Mouse (Mus musculus): ENCODE data around the gene Ascl5.

Ascl5 gene

GRCm38 (mm10) chr1:136050312-136051012 lies at the start of gene Ascl5:
TSS of gene Ascl5 (plus strand) at chr1:136050804.
- no peak for DNase-seq (ENCODE audit: low read depth, low spot score)

GRCm38 (mm10) chr1:136001438-136001837 lies 49.2 kb upstream of the Ascl5 start:
- no peak for DNase-seq (ENCODE audit: low read depth, low spot score)

GRCm38 (mm10) chr1:136006292-136006748 lies 44.3 kb upstream of the Ascl5 start, which contains the start of gene Igfn1:
TSS of gene Igfn1 (minus strand) at chr1:136006342.
- no peak for DNase-seq (ENCODE audit: low read depth, low spot score)

- peak; percentile 72 for DNase-seq (ENCODE audit: low read depth, low spot score)
Observed at GRCm38 (mm10) chr1:136007211-136008158, 43.1 kb upstream of the Ascl5 start, which contains the start of gene Tmem9. TSS of gene Tmem9 (plus strand) at chr1:136008150.

- no peak for DNase-seq (ENCODE audit: low read depth, low spot score)
Observed at GRCm38 (mm10) chr1:136008159-136008533, 42.5 kb upstream of the Ascl5 start.

GRCm38 (mm10) chr1:136010247-136010646 lies 40.4 kb upstream of the Ascl5 start:
- DNase-seq (ENCODE audit: low read depth, low spot score), result no peak

GRCm38 (mm10) chr1:136013513-136013912 lies 37.1 kb upstream of the Ascl5 start:
- DNase-seq (ENCODE audit: low read depth, low spot score), result no peak

GRCm38 (mm10) chr1:136014796-136015502 lies 35.7 kb upstream of the Ascl5 start:
- DNase-seq (ENCODE audit: low read depth, low spot score), result no peak

- DNase-seq (ENCODE audit: low read depth, low spot score), result no peak
Observed at GRCm38 (mm10) chr1:136017307-136017706, 33.3 kb upstream of the Ascl5 start.

- peak; percentile 84 for DNase-seq (ENCODE audit: low read depth, low spot score)
Observed at GRCm38 (mm10) chr1:136017907-136018313, 32.7 kb upstream of the Ascl5 start.

GRCm38 (mm10) chr1:136018390-136019189 lies 32.0 kb upstream of the Ascl5 start:
- DNase-seq (ENCODE audit: low read depth, low spot score), result no peak

- DNase-seq (ENCODE audit: low read depth, low spot score), result no peak
Observed at GRCm38 (mm10) chr1:136030201-136030600, 20.4 kb upstream of the Ascl5 start.

- no peak for DNase-seq (ENCODE audit: low read depth, low spot score)
Observed at GRCm38 (mm10) chr1:136031697-136032096, 18.9 kb upstream of the Ascl5 start.

GRCm38 (mm10) chr1:136032961-136033360 lies 17.6 kb upstream of the Ascl5 start:
- DNase-seq (ENCODE audit: low read depth, low spot score), result no peak

- no peak for DNase-seq (ENCODE audit: low read depth, low spot score)
Observed at GRCm38 (mm10) chr1:136038746-136039538, 11.7 kb upstream of the Ascl5 start.

- no peak for DNase-seq (ENCODE audit: low read depth, low spot score)
Observed at GRCm38 (mm10) chr1:136040452-136040851, 10.2 kb upstream of the Ascl5 start.

- no peak for DNase-seq (ENCODE audit: low read depth, low spot score)
Observed at GRCm38 (mm10) chr1:136040874-136041273, 9.7 kb upstream of the Ascl5 start.

- DNase-seq (ENCODE audit: low read depth, low spot score), result peak; percentile 22
Observed at GRCm38 (mm10) chr1:136045774-136046173, 4.8 kb upstream of the Ascl5 start.

GRCm38 (mm10) chr1:136047432-136047831 lies 3.2 kb upstream of the Ascl5 start:
- DNase-seq (ENCODE audit: low read depth, low spot score), result peak; percentile 11

- DNase-seq (ENCODE audit: low read depth, low spot score), result no peak
Observed at GRCm38 (mm10) chr1:136047894-136048293, 2.7 kb upstream of the Ascl5 start.
